Mouse (Mus musculus): ENCODE measurements around the gene Sptbn1. TPM values are rescaled to one million over a fixed set of nuclear protein-coding genes. Genes with fewer than 3 reads are reported as not detected.

Gene Sptbn1
- polyA plus RNA-seq, 1 experiment from 2014 or later, result 60.1 TPM

GRCm38 (mm10) chr11:30247106-30247505, 20.9 kb downstream of the Sptbn1 start:
- Histone ChIP-seq H3K4me1 (replicated peaks) (peaks cover 5% of the 10 kb centered on the region; the same call in 1 of the 2 replicates), H3K27ac (no peak overlapping the region), H3K27me3 (ENCODE audit: insufficient read depth, poor library complexity, severe bottlenecking) (no peaks in the 10 kb centered on the region), H3K4me3 (no peak overlapping the region), H3K36me3 (no peaks in the 10 kb centered on the region), H3K9me3 (no peaks in the 10 kb centered on the region)
- 84% methylated on average over 1 of the region's 1 CpGs for WGBS
- DNase-seq (ENCODE audit: low spot score), result no peak

- no peak overlapping the region for H3K4me3 ChIP-seq
- no peaks in the 10 kb centered on the region for H3K9me3 ChIP-seq
- H3K36me3 ChIP-seq, result no peaks in the 10 kb centered on the region
- H3K27ac ChIP-seq, result no peak overlapping the region
- 92% methylated on average over 11 of the region's 11 CpGs for WGBS
- no peaks in the 10 kb centered on the region for H3K27me3 ChIP-seq (ENCODE audit: insufficient read depth, poor library complexity, severe bottlenecking)
- DNase-seq (ENCODE audit: low spot score), result no peak
- H3K4me1 ChIP-seq (replicated peaks), result peaks cover 5% of the 10 kb centered on the region; the same call in 1 of the 2 replicates
These were observed 21.8 kb downstream of the Sptbn1 start for GRCm38 (mm10) chr11:30246161-30246560.

- H3K9me3 ChIP-seq, result no peaks in the 10 kb centered on the region
- H3K4me3 ChIP-seq, result no peak overlapping the region
- no peaks in the 10 kb centered on the region for H3K36me3 ChIP-seq
- H3K27me3 ChIP-seq (ENCODE audit: insufficient read depth, poor library complexity, severe bottlenecking), result no peaks in the 10 kb centered on the region
- H3K4me1 ChIP-seq (replicated peaks), result peaks cover 5% of the 10 kb centered on the region; the same call in 1 of the 2 replicates
- no peak overlapping the region for H3K27ac ChIP-seq
- no peak for DNase-seq (ENCODE audit: low spot score)
- 79% methylated on average over 1 of the region's 1 CpGs for WGBS
These were observed 23.8 kb downstream of the Sptbn1 start for GRCm38 (mm10) chr11:30244172-30244571.

GRCm38 (mm10) chr11:30243591-30243990, 24.4 kb downstream of the Sptbn1 start:
- Histone ChIP-seq H3K9me3 (no peaks in the 10 kb centered on the region), H3K4me1 (replicated peaks) (peaks cover 5% of the 10 kb centered on the region; the same call in 1 of the 2 replicates), H3K4me3 (no peak overlapping the region), H3K27ac (no peak overlapping the region), H3K27me3 (ENCODE audit: insufficient read depth, poor library complexity, severe bottlenecking) (no peaks in the 10 kb centered on the region), H3K36me3 (no peaks in the 10 kb centered on the region)
- 64% methylated on average over 3 of the region's 3 CpGs for WGBS
- DNase-seq (ENCODE audit: low spot score), result no peak

GRCm38 (mm10) chr11:30240861-30241260, 27.1 kb downstream of the Sptbn1 start:
- no peak overlapping the region for H3K27ac ChIP-seq
- DNase-seq (ENCODE audit: low spot score), result no peak
- H3K4me3 ChIP-seq, result no peak overlapping the region
- peaks cover 5% of the 10 kb centered on the region; the same call in 1 of the 2 replicates for H3K4me1 ChIP-seq (replicated peaks)
- whole genome bisulfite sequencing, result 46% methylated on average over 3 of the region's 3 CpGs
- H3K9me3 ChIP-seq, result no peaks in the 10 kb centered on the region
- H3K27me3 ChIP-seq (ENCODE audit: insufficient read depth, poor library complexity, severe bottlenecking), result no peaks in the 10 kb centered on the region
- no peaks in the 10 kb centered on the region for H3K36me3 ChIP-seq

- DNase-seq (ENCODE audit: low spot score), result no peak
- Histone ChIP-seq H3K4me1 (replicated peaks) (no peaks in the 10 kb centered on the region), H3K36me3 (peaks cover 6% of the 10 kb centered on the region; the same call in 1 of the 2 replicates), H3K4me3 (no peak overlapping the region), H3K27me3 (ENCODE audit: insufficient read depth, poor library complexity, severe bottlenecking) (no peaks in the 10 kb centered on the region), H3K9me3 (no peaks in the 10 kb centered on the region), H3K27ac (no peak overlapping the region)
- WGBS, result 63% methylated on average over 4 of the region's 4 CpGs
These were observed 30.0 kb downstream of the Sptbn1 start for GRCm38 (mm10) chr11:30237960-30238359.

GRCm38 (mm10) chr11:30236681-30237242, 31.2 kb downstream of the Sptbn1 start:
- no peaks in the 10 kb centered on the region for H3K27me3 ChIP-seq (ENCODE audit: insufficient read depth, poor library complexity, severe bottlenecking)
- H3K27ac ChIP-seq, result no peak overlapping the region
- DNase-seq (ENCODE audit: low spot score), result no peak
- no peaks in the 10 kb centered on the region for H3K4me1 ChIP-seq (replicated peaks)
- H3K36me3 ChIP-seq, result peaks cover 6% of the 10 kb centered on the region; the same call in 1 of the 2 replicates
- H3K4me3 ChIP-seq, result no peak overlapping the region
- 86% methylated on average over 4 of the region's 4 CpGs for WGBS
- no peaks in the 10 kb centered on the region for H3K9me3 ChIP-seq

- Histone ChIP-seq H3K36me3 (peaks cover 6% of the 10 kb centered on the region; the same call in 1 of the 2 replicates), H3K27ac (no peak overlapping the region), H3K27me3 (ENCODE audit: insufficient read depth, poor library complexity, severe bottlenecking) (no peaks in the 10 kb centered on the region), H3K4me1 (replicated peaks) (no peaks in the 10 kb centered on the region), H3K4me3 (no peak overlapping the region), H3K9me3 (no peaks in the 10 kb centered on the region)
- DNase-seq (ENCODE audit: low spot score), result no peak
These were observed 32.3 kb downstream of the Sptbn1 start for GRCm38 (mm10) chr11:30235666-30236065.

- Histone ChIP-seq H3K27me3 (ENCODE audit: insufficient read depth, poor library complexity, severe bottlenecking) (no peaks in the 10 kb centered on the region), H3K36me3 (peaks cover 6% of the 10 kb centered on the region; the same call in 1 of the 2 replicates), H3K4me3 (no peak overlapping the region), H3K9me3 (no peaks in the 10 kb centered on the region), H3K27ac (no peak overlapping the region), H3K4me1 (replicated peaks) (no peaks in the 10 kb centered on the region)
- 78% methylated on average over 2 of the region's 2 CpGs for WGBS
- DNase-seq (ENCODE audit: low spot score), result no peak
These were observed 32.8 kb downstream of the Sptbn1 start for GRCm38 (mm10) chr11:30235218-30235617.

GRCm38 (mm10) chr11:30233946-30234345, 34.0 kb downstream of the Sptbn1 start:
- H3K9me3 ChIP-seq, result no peaks in the 10 kb centered on the region
- peaks cover 6% of the 10 kb centered on the region; the same call in 1 of the 2 replicates for H3K36me3 ChIP-seq
- H3K27me3 ChIP-seq (ENCODE audit: insufficient read depth, poor library complexity, severe bottlenecking), result no peaks in the 10 kb centered on the region
- 83% methylated on average over 4 of the region's 4 CpGs for WGBS
- no peak for DNase-seq (ENCODE audit: low spot score)
- no peaks in the 10 kb centered on the region for H3K4me1 ChIP-seq (replicated peaks)
- no peak overlapping the region for H3K4me3 ChIP-seq
- H3K27ac ChIP-seq, result no peak overlapping the region

- DNase-seq (ENCODE audit: low spot score), result no peak
These were observed 35.9 kb downstream of the Sptbn1 start for GRCm38 (mm10) chr11:30232082-30232481.

GRCm38 (mm10) chr11:30231336-30231735, 36.6 kb downstream of the Sptbn1 start:
- Histone ChIP-seq H3K27me3 (ENCODE audit: insufficient read depth, poor library complexity, severe bottlenecking) (no peaks in the 10 kb centered on the region), H3K9me3 (no peaks in the 10 kb centered on the region), H3K36me3 (peaks cover 6% of the 10 kb centered on the region; the same call in 1 of the 2 replicates), H3K4me3 (no peak overlapping the region), H3K4me1 (replicated peaks) (no peaks in the 10 kb centered on the region), H3K27ac (no peak overlapping the region)
- 91% methylated on average over 3 of the region's 3 CpGs for WGBS
- no peak for DNase-seq (ENCODE audit: low spot score)

More at GRCm38 (mm10) chr11:30232082-30232481, 35.9 kb downstream of the Sptbn1 start:
- H3K9me3 ChIP-seq, result no peaks in the 10 kb centered on the region
- no peak overlapping the region for H3K27ac ChIP-seq
- peaks cover 6% of the 10 kb centered on the region; the same call in 1 of the 2 replicates for H3K36me3 ChIP-seq
- H3K4me1 ChIP-seq (replicated peaks), result no peaks in the 10 kb centered on the region
- H3K4me3 ChIP-seq, result no peak overlapping the region
- no peaks in the 10 kb centered on the region for H3K27me3 ChIP-seq (ENCODE audit: insufficient read depth, poor library complexity, severe bottlenecking)
- WGBS, result 89% methylated on average over 2 of the region's 2 CpGs

GRCm38 (mm10) chr11:30230330-30230771, 37.6 kb downstream of the Sptbn1 start:
- no peak overlapping the region for H3K27ac ChIP-seq
- WGBS, result 92% methylated on average over 4 of the region's 4 CpGs
- no peaks in the 10 kb centered on the region for H3K27me3 ChIP-seq (ENCODE audit: insufficient read depth, poor library complexity, severe bottlenecking)
- no peaks in the 10 kb centered on the region for H3K9me3 ChIP-seq
- no peak overlapping the region for H3K4me3 ChIP-seq
- no peak for DNase-seq (ENCODE audit: low spot score)
- H3K36me3 ChIP-seq, result peaks cover 1% of the 10 kb centered on the region; the same call in 1 of the 2 replicates
- H3K4me1 ChIP-seq (replicated peaks), result no peaks in the 10 kb centered on the region

Measured in hindbrain, embryonic 10.5 days (tissue).